Mouse (Mus musculus) lung, embryonic 16.5 days (tissue): ENCODE data around the gene Alg13. TPM values are rescaled to one million over a fixed set of nuclear protein-coding genes. Genes with fewer than 3 reads are reported as not detected.

Experiments used
- ATAC-seq: fragments of 200-750 bp; cut with Nextera tagmentation; 2 replicates; pipeline ENCODE4 v1.8.0; 2017; ENCODE audit warnings: low read depth, mild to moderate bottlenecking, moderate library complexity
- H3K27ac ChIP-seq: fragments of 300-500 bp; sonication (generic); 2 replicates; pipeline ENCODE4 v1.5.1; 2014; ENCODE audit warnings: mild to moderate bottlenecking, control low read depth, low read length
- H3K27me3 ChIP-seq: fragments of 300-500 bp; sonication (generic); 2 replicates; pipeline ENCODE4 v1.6.1; 2014; ENCODE audit warnings: low read depth, low read length, mixed read lengths; ENCODE audit not compliant: control insufficient read depth, insufficient read depth
- H3K36me3 ChIP-seq: fragments of 300-500 bp; sonication (generic); 2 replicates; pipeline ENCODE4 v1.6.1; 2014; ENCODE audit warnings: low read length; ENCODE audit not compliant: control insufficient read depth, insufficient read depth
- H3K4me1 ChIP-seq: fragments of 300-500 bp; sonication (generic); replicated peaks from 2 replicates; pipeline ENCODE4 v1.6.1; 2014; ENCODE audit warnings: low read length, mixed read lengths; ENCODE audit not compliant: control insufficient read depth, insufficient read depth
- H3K4me2 ChIP-seq: fragments of 300-500 bp; sonication (generic); 2 replicates; pipeline ENCODE4 v1.6.1; 2014; ENCODE audit warnings: low read depth, low read length, control low read depth
- H3K4me3 ChIP-seq: fragments of 300-500 bp; sonication (generic); 2 replicates; pipeline ENCODE4 v1.5.1; 2014; ENCODE audit warnings: mild to moderate bottlenecking, low read length, control low read depth
- H3K9ac ChIP-seq: fragments of 300-500 bp; sonication (generic); 2 replicates; pipeline ENCODE4 v1.6.1; 2014; ENCODE audit warnings: low read length, control low read depth
- H3K9me3 ChIP-seq: fragments of 300-500 bp; sonication (generic); 2 replicates; pipeline ENCODE4 v1.6.1; 2016; ENCODE audit warnings: low read length; ENCODE audit not compliant: control insufficient read depth
- WGBS: fragments of 180-500 bp; shearing (Covaris S2); extraction: QIAGEN DNeasy Blood & Tissue Kit; methylation state at CpG from one replicate; pipeline ENCODE4 v1.1.7; 2014; 5-methylcytosine and 5-hydroxymethylcytosine counted together
- polyA plus RNA-seq: library from polyadenylated mRNA; unstranded; fragments of >200 nt; fragmentation: Nextera tagmentation; extraction: Ambion mirVana; gene quantifications from 2 replicates; pipeline ENCODE4 v1.2.1, GENCODE M21; 2015

The Alg13 gene
- polyA plus RNA-seq = 19.3 and 21.3 TPM in 2 replicates

- ATAC-seq = peak; percentile 91
- Histone ChIP-seq H3K4me1 (no peaks in the 10 kb centered on the region), H3K4me3 (peak within 1 kb of the TSS; percentile 69), H3K9me3 (no peaks in the 10 kb centered on the region), H3K27me3 (no peaks in the 10 kb centered on the region), H3K27ac (peak within 1 kb of the TSS; percentile 80), H3K4me2 (peak within 1 kb of the TSS; percentile 71), H3K9ac (peak within 1 kb of the TSS; percentile 79), H3K36me3 (no peaks in the 10 kb centered on the region)
- WGBS = 13% methylated on average over 47 of the region's 47 CpGs
Measured at GRCm38 (mm10) chrX:144317548-144318163, at the start of gene Alg13. TSS of gene Alg13 (plus strand) at chrX:144317804.

- Histone ChIP-seq H3K27me3 (no peaks in the 10 kb centered on the region), H3K9ac (no peak overlapping the region), H3K4me3 (no peak overlapping the region), H3K4me1 (no peaks in the 10 kb centered on the region), H3K9me3 (no peaks in the 10 kb centered on the region), H3K4me2 (no peak overlapping the region), H3K36me3 (no peaks in the 10 kb centered on the region), H3K27ac (no peak overlapping the region)
- no peak for ATAC-seq
- 81% methylated on average over 1 of the region's 1 CpGs for WGBS
Measured at GRCm38 (mm10) chrX:144268606-144269005, 49.0 kb upstream of the Alg13 start.

GRCm38 (mm10) chrX:144301476-144301875 lies 16.1 kb upstream of the Alg13 start:
- Histone ChIP-seq H3K27ac (no peak overlapping the region), H3K4me1 (no peaks in the 10 kb centered on the region), H3K27me3 (no peaks in the 10 kb centered on the region), H3K4me2 (no peak overlapping the region), H3K9ac (no peak overlapping the region), H3K9me3 (no peaks in the 10 kb centered on the region), H3K4me3 (no peak overlapping the region), H3K36me3 (no peaks in the 10 kb centered on the region)
- no peak for ATAC-seq
- WGBS = 74% methylated on average over 2 of the region's 2 CpGs

- H3K9me3 ChIP-seq = no peaks in the 10 kb centered on the region
- no peak overlapping the region for H3K27ac ChIP-seq
- H3K4me2 ChIP-seq = no peak overlapping the region
- 90% methylated on average over 2 of the region's 2 CpGs for WGBS
- H3K4me3 ChIP-seq = no peak overlapping the region
- H3K9ac ChIP-seq = no peak overlapping the region
- no peaks in the 10 kb centered on the region for H3K27me3 ChIP-seq
- H3K36me3 ChIP-seq = no peaks in the 10 kb centered on the region
- no peaks in the 10 kb centered on the region for H3K4me1 ChIP-seq
- ATAC-seq = no peak
Measured at GRCm38 (mm10) chrX:144305659-144306058, 11.9 kb upstream of the Alg13 start.

- no peak overlapping the region for H3K9ac ChIP-seq
- no peak for ATAC-seq
- no peaks in the 10 kb centered on the region for H3K4me1 ChIP-seq
- no peaks in the 10 kb centered on the region for H3K36me3 ChIP-seq
- WGBS = 41% methylated on average over 2 of the region's 2 CpGs
- H3K27me3 ChIP-seq = no peaks in the 10 kb centered on the region
- no peak overlapping the region for H3K4me3 ChIP-seq
- no peak overlapping the region for H3K4me2 ChIP-seq
- no peaks in the 10 kb centered on the region for H3K9me3 ChIP-seq
- H3K27ac ChIP-seq = no peak overlapping the region
Measured at GRCm38 (mm10) chrX:144314041-144314440, 3.6 kb upstream of the Alg13 start.

GRCm38 (mm10) chrX:144315028-144315427 lies 2.6 kb upstream of the Alg13 start:
- Histone ChIP-seq H3K9me3 (no peaks in the 10 kb centered on the region), H3K27ac (no peak overlapping the region), H3K36me3 (no peaks in the 10 kb centered on the region), H3K4me1 (no peaks in the 10 kb centered on the region), H3K4me3 (no peak overlapping the region), H3K4me2 (no peak overlapping the region), H3K27me3 (no peaks in the 10 kb centered on the region), H3K9ac (no peak overlapping the region)
- ATAC-seq = no peak
- 25% methylated on average over 5 of the region's 5 CpGs for WGBS

GRCm38 (mm10) chrX:144316004-144316403 lies 1.6 kb upstream of the Alg13 start:
- Histone ChIP-seq H3K9ac (no peak overlapping the region), H3K36me3 (no peaks in the 10 kb centered on the region), H3K9me3 (no peaks in the 10 kb centered on the region), H3K27me3 (no peaks in the 10 kb centered on the region), H3K27ac (no peak overlapping the region), H3K4me3 (no peak overlapping the region), H3K4me2 (no peak overlapping the region), H3K4me1 (no peaks in the 10 kb centered on the region)
- no peak for ATAC-seq
- WGBS = 46% methylated on average over 5 of the region's 5 CpGs

- H3K9me3 ChIP-seq = no peaks in the 10 kb centered on the region
- WGBS = 21% methylated on average over 44 of the region's 53 CpGs
- peak overlapping the region; percentile 79 for H3K9ac ChIP-seq
- no peaks in the 10 kb centered on the region for H3K4me1 ChIP-seq
- H3K27me3 ChIP-seq = no peaks in the 10 kb centered on the region
- peak overlapping the region; percentile 69 for H3K4me3 ChIP-seq
- ATAC-seq = peak; percentile 81
- no peaks in the 10 kb centered on the region for H3K36me3 ChIP-seq
- peak overlapping the region; percentile 80 for H3K27ac ChIP-seq
- H3K4me2 ChIP-seq = peak overlapping the region; percentile 71
Measured at GRCm38 (mm10) chrX:144318164-144318979, 768 bp downstream of the Alg13 start.

GRCm38 (mm10) chrX:144319366-144319765 lies 1.8 kb downstream of the Alg13 start:
- no peak for ATAC-seq
- no peak overlapping the region; the same call in 1 of the 2 replicates for H3K9ac ChIP-seq
- 23% methylated on average over 9 of the region's 9 CpGs for WGBS
- H3K4me3 ChIP-seq = peak overlapping the region; percentile 69
- H3K4me2 ChIP-seq = peak overlapping the region; percentile 71
- H3K9me3 ChIP-seq = no peaks in the 10 kb centered on the region
- H3K4me1 ChIP-seq = no peaks in the 10 kb centered on the region
- no peak overlapping the region for H3K27ac ChIP-seq
- no peaks in the 10 kb centered on the region for H3K27me3 ChIP-seq
- no peaks in the 10 kb centered on the region for H3K36me3 ChIP-seq
